Mouse (Mus musculus) limb, embryonic 11.5 days (tissue): Measurements from ENCODE around the gene Cdc42ep2. TPM values are rescaled to one million over a fixed set of nuclear protein-coding genes. Genes with fewer than 3 reads are reported as not detected.

Source experiments
- ATAC-seq: fragments of 200-750 bp; cut with Nextera tagmentation; 2 replicates; pipeline ENCODE4 v1.8.0; 2017; ENCODE audit warnings: low read depth; ENCODE audit not compliant: insufficient number of reproducible peaks, low FRiP score, low TSS enrichment
- DNase-seq: peaks from one replicate; pipeline ENCODE4 v3.0.0-alpha.2; 2015; ENCODE audit warnings: low spot score
- H3K27ac ChIP-seq: fragments of 300-500 bp; sonication (generic); replicated peaks from 2 replicates; pipeline ENCODE4 v1.5.1; 2014; ENCODE audit warnings: low read depth, mild to moderate bottlenecking, low read length
- H3K27me3 ChIP-seq: fragments of 300-500 bp; sonication (generic); 2 replicates; pipeline ENCODE4 v1.6.1; 2014; ENCODE audit warnings: mild to moderate bottlenecking, low read length, mixed read lengths; ENCODE audit not compliant: control insufficient read depth, insufficient read depth
- H3K36me3 ChIP-seq: fragments of 300-500 bp; sonication (generic); 2 replicates; pipeline ENCODE4 v1.6.1; 2014; ENCODE audit warnings: mild to moderate bottlenecking, low read length, moderate library complexity, mixed read lengths; ENCODE audit not compliant: control insufficient read depth, insufficient read depth
- H3K4me1 ChIP-seq: fragments of 300-500 bp; sonication (generic); 2 replicates; pipeline ENCODE4 v1.6.1; 2014; ENCODE audit warnings: low read length, mixed read lengths; ENCODE audit not compliant: control insufficient read depth, insufficient read depth
- H3K4me2 ChIP-seq: fragments of 300-500 bp; sonication (generic); 2 replicates; pipeline ENCODE4 v1.6.1; 2014; ENCODE audit warnings: low read depth, mild to moderate bottlenecking, moderate library complexity; ENCODE audit not compliant: severe bottlenecking
- H3K4me3 ChIP-seq: fragments of 300-500 bp; sonication (generic); 2 replicates; pipeline ENCODE4 v1.5.1; 2014; ENCODE audit warnings: low read depth, low read length
- H3K9ac ChIP-seq: fragments of 300-500 bp; sonication (generic); 2 replicates; pipeline ENCODE4 v1.6.1; 2014; ENCODE audit warnings: mild to moderate bottlenecking, low read length
- H3K9me3 ChIP-seq: fragments of 300-500 bp; sonication (generic); 2 replicates; pipeline ENCODE4 v1.6.1; 2016; ENCODE audit warnings: low read length; ENCODE audit not compliant: control insufficient read depth
- WGBS: fragments of 180-500 bp; shearing (Covaris S2); extraction: QIAGEN DNeasy Blood & Tissue Kit; methylation state at CpG from one replicate; pipeline ENCODE4 v1.1.7; 2014; 5-methylcytosine and 5-hydroxymethylcytosine counted together
- polyA plus RNA-seq: library from polyadenylated mRNA; unstranded; fragments of >200 nt; fragmentation: Nextera tagmentation; extraction: Ambion mirVana; gene quantifications from 2 replicates; pipeline ENCODE4 v1.2.1, GENCODE M21; 2014

Gene Cdc42ep2
- polyA plus RNA-seq, 1 experiment from 2014 or later = 2.2 TPM

DNA sequence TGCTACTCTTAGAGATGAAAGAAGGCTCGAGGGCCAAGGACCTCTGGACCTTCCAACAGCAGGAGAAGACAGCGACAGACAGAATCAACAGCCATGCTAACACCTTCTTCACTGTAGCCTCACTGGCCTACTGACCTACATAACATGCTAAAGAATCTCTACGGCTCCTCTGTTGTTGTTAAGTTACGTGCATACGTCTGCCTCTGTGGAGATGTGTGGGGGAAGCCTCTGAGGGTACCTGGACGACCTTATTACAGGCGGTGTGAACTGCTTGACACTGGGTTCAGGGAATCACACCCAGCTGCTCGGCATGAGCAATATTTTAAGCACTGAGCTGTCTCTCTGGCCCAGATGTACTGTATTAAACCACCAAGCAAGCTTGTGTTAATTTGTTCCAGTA lies 2.9 kb upstream of the Cdc42ep2 start:
- DNase-seq (no peak), ATAC-seq (no peak)
- Histone ChIP-seq H3K36me3 (no peaks in the 10 kb centered on the region), H3K9ac (no peak overlapping the region), H3K27me3 (0 out of 2 replicates have a peak, but pooled peaks cover 2% of the 10 kb centered on the region), H3K4me2 (no peak overlapping the region), H3K27ac (no peak overlapping the region), H3K9me3 (no peaks in the 10 kb centered on the region), H3K4me3 (no peak overlapping the region), H3K4me1 (peaks cover 5% of the 10 kb centered on the region)
- WGBS = 62% methylated on average over 8 of the region's 8 CpGs

DNA sequence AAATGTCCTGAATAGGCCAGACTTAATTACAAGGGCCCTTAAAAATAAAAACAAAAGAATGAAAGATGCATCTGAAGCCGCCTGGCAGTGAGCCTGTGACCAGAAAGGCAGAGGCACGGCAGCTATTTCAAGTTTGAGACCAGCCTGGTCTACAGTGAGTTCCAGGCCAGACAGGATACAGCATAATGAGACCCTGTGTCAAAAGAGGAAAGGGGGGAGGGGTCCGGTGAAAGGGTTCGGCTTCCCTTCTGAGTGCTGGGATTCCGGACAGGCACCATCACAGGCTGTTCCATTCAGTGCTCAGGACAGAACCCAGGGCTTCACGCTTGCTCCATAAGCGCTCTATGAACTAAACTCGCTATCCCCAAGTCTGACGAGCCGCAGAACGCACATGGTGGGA lies 2.4 kb upstream of the Cdc42ep2 start:
- 0 out of 2 replicates have a peak, but pooled peaks cover 2% of the 10 kb centered on the region for H3K27me3 ChIP-seq
- ATAC-seq (no peak), DNase-seq (no peak)
- H3K4me3 ChIP-seq = no peak overlapping the region
- peaks cover 6% of the 10 kb centered on the region for H3K4me1 ChIP-seq
- no peaks in the 10 kb centered on the region for H3K36me3 ChIP-seq
- H3K4me2 ChIP-seq = no peak overlapping the region
- no peaks in the 10 kb centered on the region for H3K9me3 ChIP-seq
- 72% methylated on average over 11 of the region's 11 CpGs for WGBS
- no peak overlapping the region for H3K9ac ChIP-seq
- no peak overlapping the region for H3K27ac ChIP-seq

DNA sequence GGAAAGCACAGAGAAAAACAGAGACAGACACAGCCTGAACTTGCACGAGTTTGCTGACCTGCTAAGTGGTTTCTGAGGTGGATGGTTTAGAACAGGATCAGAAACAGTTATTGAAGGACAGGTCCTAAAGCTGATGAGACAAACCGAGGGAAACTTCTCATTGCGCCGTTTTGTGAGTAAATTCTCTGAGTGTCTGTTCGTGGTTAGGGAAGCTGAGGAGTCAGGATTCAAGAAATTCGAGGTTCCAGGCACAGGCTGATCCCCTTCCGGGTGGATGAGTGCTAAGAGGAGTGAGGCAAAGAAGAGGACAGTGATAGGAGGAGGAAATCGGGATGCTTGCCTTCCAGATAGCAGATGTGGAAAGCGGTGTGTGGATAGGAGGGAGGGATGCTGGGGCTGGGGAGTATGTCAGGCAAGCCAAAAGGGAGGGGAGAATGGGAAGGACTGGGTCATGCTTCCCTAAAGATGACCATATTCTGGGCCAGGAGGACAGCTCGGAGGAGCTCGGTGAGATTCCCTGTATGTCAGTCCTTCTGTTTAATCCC lies 767 bp upstream of the Cdc42ep2 start:
- 35% methylated on average over 11 of the region's 11 CpGs for WGBS
- Histone ChIP-seq H3K4me3 (peak overlapping the region; percentile 37; the same call in 1 of the 2 replicates), H3K4me2 (peak overlapping the region; percentile 90), H3K36me3 (no peaks in the 10 kb centered on the region), H3K9me3 (no peaks in the 10 kb centered on the region), H3K27ac (no peak overlapping the region), H3K9ac (no peak overlapping the region), H3K4me1 (peaks cover 12% of the 10 kb centered on the region), H3K27me3 (0 out of 2 replicates have a peak, but pooled peaks cover 2% of the 10 kb centered on the region)
- ATAC-seq (no peak), DNase-seq (no peak)

DNA sequence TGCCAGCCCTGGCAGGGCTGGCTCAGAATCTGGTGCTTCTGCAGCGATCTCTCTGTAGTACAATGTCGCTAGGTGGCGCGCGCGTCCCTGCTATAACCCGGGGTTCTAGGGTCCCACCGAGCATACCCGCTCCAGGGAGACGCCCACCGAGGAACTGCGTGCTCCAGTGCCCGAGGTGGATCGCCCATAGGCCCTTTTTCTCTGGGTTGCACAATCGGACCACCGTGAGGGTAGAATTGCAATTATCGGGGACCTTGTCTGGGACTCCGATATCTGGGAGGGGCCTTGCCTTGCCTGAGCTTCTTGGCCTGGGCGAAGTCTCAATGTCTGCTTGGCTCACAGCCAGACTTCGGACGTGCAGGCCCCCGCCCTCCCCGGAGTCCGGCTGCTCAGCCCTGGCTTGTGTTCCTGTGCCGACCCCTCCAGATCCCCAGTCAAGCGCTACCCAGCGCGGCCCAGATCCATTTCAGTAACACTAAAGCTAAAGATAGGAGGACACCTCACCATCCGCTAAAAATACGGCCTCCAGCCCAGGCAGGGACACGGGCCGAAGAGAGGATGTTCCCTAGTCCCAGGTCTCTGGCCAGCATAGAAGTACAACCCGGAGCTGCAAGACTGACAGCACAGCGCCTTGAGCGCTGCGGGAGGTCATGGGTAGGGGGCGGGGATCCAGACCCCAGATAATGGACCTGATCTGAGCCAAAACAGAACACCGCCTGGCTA lies 465 bp downstream of the Cdc42ep2 start:
- H3K9ac ChIP-seq = no peak overlapping the region
- H3K36me3 ChIP-seq = no peaks in the 10 kb centered on the region
- H3K4me3 ChIP-seq = peak overlapping the region; percentile 37
- DNase-seq = peak; percentile 98
- H3K27me3 ChIP-seq = 0 out of 2 replicates have a peak, but pooled peaks cover 2% of the 10 kb centered on the region
- peak; percentile 60 for ATAC-seq
- peak overlapping the region; percentile 90 for H3K4me2 ChIP-seq
- no peak overlapping the region for H3K27ac ChIP-seq
- H3K4me1 ChIP-seq = peaks cover 12% of the 10 kb centered on the region
- no peaks in the 10 kb centered on the region for H3K9me3 ChIP-seq
- under 1% methylated on average over 38 of the region's 38 CpGs for WGBS

DNA sequence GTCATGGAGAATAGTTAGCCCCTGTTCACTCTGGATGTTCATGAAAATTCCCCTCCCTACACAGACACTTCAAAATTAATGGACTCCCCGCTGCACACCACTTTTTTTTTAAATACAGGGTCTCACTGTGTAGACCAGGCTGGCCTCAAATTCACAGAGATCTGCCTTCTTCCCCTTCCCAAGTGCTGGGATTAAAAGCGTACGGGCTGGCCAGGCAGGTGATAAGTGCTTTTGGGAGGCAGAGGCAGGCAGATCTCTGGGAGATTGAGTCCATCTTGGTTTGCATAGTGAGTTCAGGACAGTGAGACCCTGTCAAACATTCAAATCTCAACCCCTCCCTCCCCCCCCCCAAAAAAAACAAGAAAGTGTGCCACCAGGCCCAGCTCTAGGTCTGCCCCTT lies 1.7 kb downstream of the Cdc42ep2 start:
- no peak for ATAC-seq
- H3K9me3 ChIP-seq = no peaks in the 10 kb centered on the region
- no peak overlapping the region for H3K27ac ChIP-seq
- H3K36me3 ChIP-seq = no peaks in the 10 kb centered on the region
- H3K4me1 ChIP-seq = peaks cover 6% of the 10 kb centered on the region; the same call in 1 of the 2 replicates
- no peak overlapping the region for H3K9ac ChIP-seq
- H3K4me2 ChIP-seq = no peak overlapping the region
- H3K27me3 ChIP-seq = 0 out of 2 replicates have a peak, but pooled peaks cover 2% of the 10 kb centered on the region
- H3K4me3 ChIP-seq = no peak overlapping the region
- no peak for DNase-seq
- 90% methylated on average over 3 of the region's 3 CpGs for WGBS

DNA sequence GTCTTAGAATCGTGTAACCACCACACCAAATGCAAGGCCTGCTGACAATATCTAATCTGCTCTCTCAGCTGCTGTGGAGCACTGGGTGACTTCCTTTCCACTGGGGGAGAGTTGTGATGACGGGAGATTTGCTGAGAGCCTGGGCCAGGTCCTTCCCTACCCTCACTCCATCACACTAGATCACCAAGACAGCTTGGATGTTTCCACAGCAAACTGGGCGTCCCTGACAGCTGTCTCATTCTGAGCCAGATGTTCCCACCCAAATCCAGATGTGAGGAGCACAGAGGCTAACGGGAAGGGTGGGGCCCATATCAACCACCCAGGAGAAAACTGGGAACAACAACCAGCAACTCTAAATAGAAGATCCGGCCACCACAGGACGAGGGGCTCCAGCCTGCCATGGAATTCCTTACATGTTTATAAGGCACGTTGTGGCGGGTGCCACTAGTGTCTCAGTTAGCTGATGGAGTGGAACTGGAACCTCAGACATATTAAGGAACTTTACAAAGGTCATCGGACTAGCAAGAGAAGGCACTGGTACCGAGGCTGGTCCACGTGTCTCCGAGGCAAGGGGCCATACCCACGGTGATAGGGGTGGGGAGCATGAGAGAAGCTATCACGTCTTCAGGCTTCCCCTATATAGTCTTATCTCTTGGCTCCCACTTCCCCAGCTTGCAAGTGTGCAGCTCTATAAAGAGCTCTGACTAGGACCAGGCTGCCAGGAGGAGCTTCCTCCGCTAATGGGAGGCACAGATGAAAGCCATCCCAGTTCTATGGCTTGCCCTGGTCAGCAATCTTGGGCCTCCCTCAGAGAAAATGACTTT lies 2.3 kb downstream of the Cdc42ep2 start:
- Histone ChIP-seq H3K36me3 (no peaks in the 10 kb centered on the region), H3K27ac (no peak overlapping the region), H3K9me3 (no peaks in the 10 kb centered on the region), H3K9ac (no peak overlapping the region; the same call in 1 of the 2 replicates), H3K4me3 (no peak overlapping the region), H3K4me1 (peaks cover 6% of the 10 kb centered on the region; the same call in 1 of the 2 replicates), H3K27me3 (0 out of 2 replicates have a peak, but pooled peaks cover 2% of the 10 kb centered on the region), H3K4me2 (no peak overlapping the region)
- ATAC-seq (no peak), DNase-seq (no peak)
- 73% methylated on average over 15 of the region's 15 CpGs for WGBS

DNA sequence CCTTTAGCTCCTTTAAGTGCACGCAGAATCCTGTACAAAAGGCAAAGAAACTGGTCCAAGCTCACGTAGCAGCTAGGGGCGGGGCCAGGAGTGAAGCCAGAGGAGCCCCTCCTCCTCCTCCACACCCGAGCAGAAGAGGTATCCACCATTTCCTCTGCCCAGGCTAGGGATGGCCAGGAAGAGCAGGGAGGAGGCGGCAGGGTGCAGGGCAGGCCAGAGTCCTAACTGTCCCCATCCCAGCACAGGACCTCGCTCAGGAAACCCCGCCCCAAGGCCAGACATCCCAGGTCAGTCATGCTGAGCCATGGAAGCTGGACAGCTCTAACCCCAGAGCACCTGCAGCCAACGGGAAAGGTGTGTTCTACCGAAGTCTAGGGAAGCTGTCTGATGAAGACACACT lies 2.9 kb downstream of the Cdc42ep2 start:
- no peaks in the 10 kb centered on the region for H3K9me3 ChIP-seq
- no peak for ATAC-seq
- H3K27me3 ChIP-seq = 0 out of 2 replicates have a peak, but pooled peaks cover 2% of the 10 kb centered on the region
- WGBS = 20% methylated on average over 9 of the region's 9 CpGs
- H3K4me1 ChIP-seq = peaks cover 6% of the 10 kb centered on the region; the same call in 1 of the 2 replicates
- no peaks in the 10 kb centered on the region for H3K36me3 ChIP-seq
- H3K4me3 ChIP-seq = no peak overlapping the region
- H3K9ac ChIP-seq = peak overlapping the region; percentile 27; the same call in 1 of the 2 replicates
- H3K4me2 ChIP-seq = peak overlapping the region; percentile 18; the same call in 1 of the 2 replicates
- DNase-seq = no peak
- H3K27ac ChIP-seq = no peak overlapping the region
